Mouse (Mus musculus): ENCODE data around the gene Pgm5. TPM values are rescaled to one million over a fixed set of nuclear protein-coding genes. Genes with fewer than 3 reads are reported as not detected.
"Not testable (repeated sequence)": the region's sequence is repeated elsewhere in the genome, so short reads cannot be mapped to it uniquely, and the experiment has no call there.

The Pgm5 gene
- 1 to 10 TPM; 3.5 to 4.1 TPM for total RNA-seq (2021)
- long read RNA-seq, result 0 reads

DNA sequence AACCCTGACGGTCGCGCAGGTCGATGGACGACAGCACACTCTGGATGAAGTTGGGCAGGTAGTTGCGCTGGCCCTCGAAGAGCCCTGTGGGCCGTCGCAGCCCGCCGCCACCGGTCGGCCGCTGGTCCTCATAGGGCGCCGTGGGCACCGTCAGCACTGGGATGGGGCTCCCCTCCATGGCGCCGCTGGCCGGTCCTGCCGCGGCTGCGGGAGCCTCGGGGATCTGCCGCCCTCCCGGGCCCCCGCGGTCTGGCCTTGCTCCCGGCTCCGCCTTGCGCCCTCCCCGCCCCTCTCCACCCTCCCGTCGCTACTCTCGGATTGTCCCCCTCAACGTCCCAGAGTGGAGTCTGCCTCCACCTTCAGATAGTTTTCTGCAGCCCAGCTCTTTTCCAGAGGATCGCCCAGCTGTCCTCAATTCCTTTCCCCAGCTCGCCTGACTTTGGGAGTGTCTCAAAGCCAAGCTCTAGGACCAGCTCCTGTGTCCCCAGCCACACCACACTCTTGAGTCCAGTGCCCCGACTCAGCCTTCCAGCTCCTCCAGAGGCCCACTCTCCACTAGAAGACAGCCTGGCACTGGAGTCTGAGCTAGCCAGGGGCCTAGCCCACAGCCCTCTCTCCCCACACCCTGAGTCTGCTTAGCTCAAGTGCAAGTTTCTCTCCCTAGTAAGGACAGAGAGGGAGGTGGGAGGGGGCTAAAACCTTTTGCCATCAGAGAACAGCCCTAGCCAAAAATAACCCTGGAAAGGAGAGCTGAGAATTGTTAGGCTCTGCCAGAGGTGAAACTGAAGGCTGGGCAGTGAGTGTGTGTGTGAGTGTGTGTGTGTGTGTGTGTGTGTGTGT, at the start of gene Pgm5:
Gene Pgm5 (minus strand): TSS at position 244 of the 840 bp plus-strand sequence.
- no peak for DNase-seq (ENCODE audit: low spot score in 2 of 2)

DNA sequence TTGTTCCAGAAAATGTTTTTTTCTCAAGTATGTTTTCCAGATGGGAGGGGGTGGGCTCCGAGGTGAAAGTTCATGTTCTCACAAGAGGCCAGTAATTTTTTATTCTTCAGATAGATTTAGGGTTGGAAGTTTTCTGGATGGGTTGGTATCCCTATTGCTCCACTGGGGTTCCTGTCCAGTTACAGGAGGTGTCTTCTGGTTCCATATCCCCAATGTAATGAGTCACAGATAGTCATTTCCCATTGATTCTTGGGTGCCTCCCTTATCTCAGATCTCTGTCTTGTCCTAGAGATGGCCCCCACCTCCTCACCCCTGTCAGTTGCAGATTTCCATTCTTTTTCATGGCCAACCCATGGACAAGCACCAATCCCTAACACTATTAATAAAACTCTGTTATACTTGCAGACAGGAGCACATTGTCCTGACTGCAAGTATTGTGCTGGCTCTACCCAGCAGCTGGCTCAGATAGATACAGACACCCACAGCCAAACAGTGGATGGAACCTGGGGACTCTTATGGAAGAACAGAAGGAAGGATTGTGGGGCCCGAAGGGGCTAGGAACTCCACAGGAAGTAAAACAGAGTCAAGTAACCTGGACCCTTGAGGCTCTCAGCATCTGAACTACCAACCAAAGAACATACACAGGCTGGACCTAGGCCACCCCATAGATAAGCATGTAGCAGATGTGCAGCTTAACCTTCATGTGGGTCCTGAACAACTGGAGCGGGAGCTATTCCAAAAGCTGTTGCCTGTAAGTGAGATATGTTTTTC, 46.9 kb upstream of the Pgm5 start:
- no peak for DNase-seq (ENCODE audit: low spot score in 2 of 2)

- DNase-seq (ENCODE audit: low spot score in 2 of 2), result no peak
Measured at GRCm38 (mm10) chr19:24907655-24908054, 46.0 kb upstream of the Pgm5 start.

DNA sequence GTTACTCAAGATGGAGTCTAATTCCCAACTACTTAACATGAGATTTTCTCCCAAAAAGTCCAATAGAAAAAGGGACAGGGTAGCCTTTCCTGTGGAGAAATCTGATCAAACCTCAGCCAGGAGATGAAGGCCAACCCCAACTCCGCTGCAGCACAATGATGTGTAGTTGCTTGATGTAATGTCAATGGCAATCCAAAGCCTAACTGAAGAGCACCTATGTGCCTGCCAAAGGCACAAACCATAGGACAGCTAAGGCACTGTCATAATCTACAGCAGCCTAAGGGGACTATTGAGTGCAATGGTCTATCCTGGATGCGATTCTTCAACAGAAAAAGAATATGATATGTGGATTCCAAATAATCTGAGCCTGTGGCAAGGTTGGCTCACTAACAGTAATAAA, 41.2 kb upstream of the Pgm5 start:
- no peak for DNase-seq (ENCODE audit: low spot score in 2 of 2)

DNA sequence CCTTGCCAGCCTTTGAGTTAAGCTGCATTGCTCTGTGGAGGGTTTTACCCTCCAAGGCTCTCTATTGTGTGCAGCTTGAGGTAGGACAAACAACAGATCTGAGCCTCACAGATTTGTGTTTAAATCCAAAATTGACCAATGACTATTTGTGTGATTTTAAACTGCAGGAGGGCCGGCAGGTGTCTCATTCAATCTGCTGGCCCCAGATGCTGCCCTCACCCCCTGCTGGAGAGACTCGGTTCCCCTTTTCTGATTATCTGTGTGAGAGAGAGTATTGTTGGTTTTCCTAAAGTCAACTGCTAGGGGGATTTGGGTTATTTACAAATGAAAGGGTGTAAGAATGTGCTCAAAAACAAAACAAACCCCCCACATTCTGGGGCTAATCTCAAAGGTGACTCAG, 40.6 kb upstream of the Pgm5 start:
- no peak for DNase-seq (ENCODE audit: low spot score in 2 of 2)

GRCm38 (mm10) chr19:24901666-24902065, 40.0 kb upstream of the Pgm5 start:
- DNase-seq (ENCODE audit: low spot score in 2 of 2), result no peak

DNA sequence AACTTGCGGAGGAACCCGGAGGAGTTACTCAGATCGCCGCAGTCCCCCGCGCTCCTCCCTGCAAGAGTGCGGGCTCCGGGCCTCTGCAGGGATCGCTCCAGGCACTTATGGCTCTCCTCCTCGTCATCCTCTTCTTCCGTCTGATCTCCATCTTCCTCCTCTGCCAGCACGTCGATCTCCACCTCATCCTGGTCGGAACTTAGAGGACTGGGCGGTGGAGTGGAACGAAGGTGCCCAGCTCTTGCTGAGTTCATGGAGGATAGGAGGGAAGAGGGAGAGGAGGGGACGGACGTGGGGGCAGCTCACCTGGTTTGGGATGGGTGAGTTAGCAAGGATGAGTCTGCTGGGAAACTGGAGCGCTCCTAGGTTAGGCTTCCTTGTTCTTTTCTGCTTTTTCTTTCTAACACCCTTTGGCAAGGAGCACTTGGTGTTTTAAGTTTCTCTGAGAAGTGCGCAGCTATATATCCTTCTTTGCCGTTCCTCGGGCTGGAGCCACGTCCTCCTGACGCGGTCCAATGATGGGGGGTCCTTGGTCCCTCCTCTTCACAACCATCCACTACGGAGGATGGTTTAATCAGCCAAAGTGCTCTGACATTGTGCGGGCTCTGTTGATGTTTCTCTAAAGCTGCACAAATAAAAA, 39.0 kb upstream of the Pgm5 start, which contains the start of gene Foxd4:
Gene Foxd4 (minus strand): TSS at position 617 of the 640 bp plus-strand sequence.
- no peak for DNase-seq (ENCODE audit: low spot score in 2 of 2)

GRCm38 (mm10) chr19:24899578-24900544, 38.2 kb upstream of the Pgm5 start:
- DNase-seq (ENCODE audit: low spot score in 2 of 2), result no peak

DNA sequence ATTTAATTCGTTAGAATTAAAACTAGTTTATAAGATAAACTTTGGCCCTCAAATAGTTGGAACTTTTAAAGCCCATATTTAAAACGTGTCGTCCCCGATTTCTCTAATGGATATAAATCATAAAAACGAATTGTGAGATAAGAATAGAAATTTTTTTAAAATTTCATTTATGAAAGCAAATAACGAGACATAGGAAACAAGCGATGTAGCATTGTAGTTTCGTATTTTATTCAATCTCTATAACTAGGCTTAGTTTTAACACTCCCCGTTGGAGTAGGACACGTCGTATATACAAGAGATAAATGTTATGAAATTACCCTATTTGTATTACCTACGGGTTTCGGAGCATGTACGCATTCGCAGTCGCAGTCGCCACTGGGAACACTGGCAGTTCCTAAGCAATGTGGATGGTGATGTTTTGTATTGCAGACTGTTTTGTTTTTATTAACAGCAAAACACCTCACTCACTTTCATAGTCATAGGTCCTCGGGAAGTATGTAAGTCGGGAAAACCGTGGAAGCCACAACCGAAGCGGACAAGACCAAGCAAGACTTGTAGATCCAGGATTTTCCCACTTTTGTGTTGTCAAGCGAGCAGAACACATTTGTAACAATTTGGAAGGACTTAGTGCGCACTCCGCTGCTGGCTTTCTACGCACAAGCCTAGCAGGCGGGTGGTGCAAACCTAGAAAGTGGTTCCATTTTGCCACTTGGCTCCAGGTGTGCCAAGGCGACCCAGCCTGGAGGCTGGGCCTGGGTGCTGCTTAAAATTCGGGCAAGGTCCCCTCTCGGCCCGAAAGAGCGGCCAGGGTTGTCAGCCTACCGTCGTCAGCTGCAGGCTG, 37.3 kb upstream of the Pgm5 start:
- DNase-seq (ENCODE audit: low spot score in 2 of 2), result no peak

DNA sequence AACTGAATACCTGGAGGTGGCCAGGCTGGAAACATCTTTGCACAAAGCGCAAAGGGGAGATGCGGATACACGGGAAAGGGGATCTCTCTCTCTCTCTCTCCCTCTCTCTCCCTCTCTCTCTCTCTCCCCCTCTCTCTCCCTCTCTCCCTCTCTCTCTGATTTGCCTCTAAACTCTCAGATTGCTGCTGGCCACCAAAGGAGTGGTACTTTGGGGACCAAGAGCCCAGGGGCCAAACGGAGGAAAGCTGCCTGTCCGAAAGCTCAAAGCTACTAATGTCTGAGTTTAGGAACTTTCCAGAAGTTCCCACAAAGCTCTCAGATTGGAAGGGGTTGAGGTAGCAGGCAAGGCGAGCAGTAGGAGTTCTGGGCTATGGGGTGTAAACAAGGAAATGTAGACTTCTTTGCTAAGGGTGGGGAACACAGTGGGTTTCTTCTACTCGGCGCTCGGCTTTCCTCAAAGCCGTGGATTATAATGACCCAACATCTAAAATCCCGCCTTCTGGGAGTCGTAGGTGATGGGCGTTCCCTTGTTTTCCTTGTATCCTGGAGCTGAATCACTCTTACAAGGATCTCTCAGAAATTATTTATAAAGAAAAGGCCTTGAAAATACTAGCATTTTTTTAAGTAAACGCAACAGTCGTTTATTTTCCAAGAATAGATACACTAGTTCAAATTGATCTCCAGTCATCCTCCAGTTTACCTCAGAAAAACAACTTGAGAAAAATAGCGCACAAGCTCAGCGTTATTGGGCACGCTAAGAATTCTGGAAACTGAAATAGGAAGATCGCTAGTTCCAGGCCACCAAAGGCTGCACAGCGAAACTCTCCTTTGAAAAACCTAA, 36.5 kb upstream of the Pgm5 start:
- DNase-seq (ENCODE audit: low spot score in 2 of 2), result no peak

DNA sequence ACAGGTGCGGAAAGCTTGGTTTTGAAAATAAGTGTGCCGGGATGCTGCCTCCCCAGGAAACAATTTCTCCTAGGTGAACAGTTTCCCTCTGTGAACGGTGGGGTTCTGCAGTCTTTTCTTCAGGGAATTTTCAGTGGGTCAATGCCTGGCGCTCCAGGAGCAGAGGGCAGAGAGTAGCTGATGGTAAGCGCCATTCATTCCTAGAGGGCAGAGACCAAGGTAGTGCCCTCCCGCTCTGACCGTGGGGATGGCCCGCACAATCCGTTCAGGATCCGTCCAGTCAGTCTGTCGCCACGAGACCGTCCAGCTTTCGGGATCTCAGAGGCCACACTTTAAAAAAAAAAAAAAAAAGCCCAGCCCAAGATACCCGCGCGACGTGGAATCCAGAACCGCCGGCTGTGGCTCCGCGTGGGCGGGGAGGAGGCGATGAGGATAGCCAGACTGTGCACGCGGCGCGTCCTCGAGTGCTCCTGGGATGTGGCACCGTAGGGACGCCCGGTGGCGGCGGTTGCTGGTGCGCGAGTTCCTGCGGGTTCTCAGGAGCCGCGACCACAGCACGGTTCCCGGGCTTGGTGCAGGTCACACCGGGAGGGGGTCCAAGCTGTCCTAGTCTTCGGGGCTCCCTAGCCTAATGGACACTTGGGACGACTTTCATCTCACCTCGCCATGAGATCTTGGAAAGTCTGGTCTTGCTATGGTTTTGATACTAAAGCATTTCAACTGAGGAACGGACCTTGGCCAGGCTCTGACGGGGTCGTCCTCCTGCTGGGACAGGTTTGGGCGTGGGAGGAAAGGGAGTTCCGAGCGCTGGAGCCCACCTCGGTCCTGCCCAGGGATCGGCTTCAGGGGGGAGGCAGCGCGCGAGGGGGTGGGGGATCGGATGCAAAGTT, 35.6 kb upstream of the Pgm5 start:
- no peak for DNase-seq (ENCODE audit: low spot score in 2 of 2)

DNA sequence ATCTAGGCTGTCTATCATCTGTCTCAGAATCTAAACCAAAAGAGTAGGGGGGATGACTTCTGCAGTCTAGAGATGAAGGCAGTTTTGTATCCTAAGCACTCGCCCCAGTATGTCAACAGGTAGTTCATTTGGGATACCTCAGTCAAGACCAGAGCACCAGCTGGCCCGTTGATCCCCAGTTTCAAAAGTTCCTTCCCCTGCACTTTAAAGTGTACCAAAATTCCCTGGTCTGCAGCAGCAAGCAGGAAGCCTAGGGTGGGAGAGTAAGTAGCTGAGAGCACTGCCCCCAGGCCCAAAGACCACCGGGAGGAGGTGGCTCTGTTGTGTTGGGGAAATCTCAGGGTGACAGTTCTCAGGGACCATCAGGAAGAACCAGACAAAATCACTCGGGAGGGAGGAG, 34.9 kb upstream of the Pgm5 start:
- no peak for DNase-seq (ENCODE audit: low spot score in 2 of 2)

GRCm38 (mm10) chr19:24886888-24887287, 25.2 kb upstream of the Pgm5 start:
- no peak for DNase-seq (ENCODE audit: low spot score in 2 of 2)

DNA sequence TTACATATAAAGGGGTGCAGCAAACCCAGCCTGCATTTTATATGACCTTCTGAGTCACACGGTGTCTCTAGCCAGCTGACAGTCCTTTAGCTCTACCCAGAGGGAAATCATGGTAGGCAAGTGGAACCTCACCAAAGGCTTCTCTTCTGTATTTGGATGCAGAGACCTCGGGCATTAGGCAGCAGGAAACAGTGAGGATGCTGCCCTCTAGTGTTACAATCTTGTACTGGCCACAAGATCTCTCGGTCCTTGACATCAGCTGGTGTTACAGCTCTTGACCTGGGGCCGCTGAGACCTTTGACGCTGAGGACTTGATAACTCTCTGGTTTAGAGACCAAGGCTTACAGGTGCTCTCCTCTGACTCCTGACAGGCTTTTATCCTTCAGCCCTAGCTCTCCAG, 23.8 kb upstream of the Pgm5 start:
- peak in 1 of 2 experiments; percentile 80 for DNase-seq (ENCODE audit: low spot score in 2 of 2)

- DNase-seq (ENCODE audit: low spot score in 2 of 2), result no peak
Measured at GRCm38 (mm10) chr19:24881237-24881636, 19.6 kb upstream of the Pgm5 start.

GRCm38 (mm10) chr19:24875129-24875870, 13.6 kb upstream of the Pgm5 start, which contains the start of gene Gm10053:
Gene Gm10053, plus strand, starts transcription at chr19:24875686.
- not testable (repeated sequence) for DNase-seq (ENCODE audit: low spot score in 2 of 2)

GRCm38 (mm10) chr19:24873873-24874272, 12.2 kb upstream of the Pgm5 start:
- peak in 1 of 2 experiments; percentile 51 for DNase-seq (ENCODE audit: low spot score in 2 of 2)
